Mouse (Mus musculus): ENCODE results near the gene Dnajb8.

DNA sequence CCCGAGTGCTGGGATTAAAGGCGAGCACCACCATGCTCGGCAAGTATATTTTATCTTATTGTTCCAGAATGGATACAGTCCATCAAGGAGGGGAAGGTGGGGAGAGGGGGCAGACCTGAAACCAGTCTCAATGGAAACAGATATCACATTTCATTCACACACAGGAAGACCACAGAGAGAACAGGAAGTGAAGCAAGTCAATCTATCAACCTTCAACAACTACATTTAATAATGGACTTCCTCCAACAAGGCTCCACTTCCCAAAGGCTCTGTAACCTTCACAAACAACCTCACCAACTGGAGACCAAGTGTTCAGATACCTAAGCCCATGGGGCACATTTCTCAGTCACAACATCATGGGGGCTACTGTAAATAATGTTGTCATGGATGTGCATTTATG, 47.9 kb upstream of the Dnajb8 start:
- TF ChIP-seq CTCF (conservative IDR thresholded peaks at IDR 0.05 in 1 of 2, IDR thresholded peaks at IDR 0.05 in 1 of 2; ENCODE audit: low read depth in 2 of 2, low read length in 2 of 2) (no peak), SMC3 (IDR thresholded peaks at IDR 0.05; ENCODE audit: low read depth, low read length) (no peak)

Data from CH12.LX (cell line).